Mouse (Mus musculus) E14TG2a.4 (cell line): ENCODE measurements around the gene Galm.

Experiments
- H3K27me3 ChIP-seq: 2 replicates; pipeline ENCODE4 v1.6.1; 2014; ENCODE audit warnings: low read length, control low read depth; ENCODE audit not compliant: insufficient read depth
- H3K36me3 ChIP-seq: 2 replicates; pipeline ENCODE4 v1.6.1; 2014; ENCODE audit warnings: low read length, control low read depth; ENCODE audit not compliant: insufficient read depth
- H3K4me1 ChIP-seq: replicated peaks from 2 replicates; pipeline ENCODE4 v1.6.1; 2014; ENCODE audit warnings: low read depth, low read length, control low read depth
- H3K4me3 ChIP-seq: replicated peaks from 2 replicates; pipeline ENCODE4 v1.5.1; 2014; ENCODE audit warnings: mild to moderate bottlenecking, low read length
- H3K9me3 ChIP-seq: 2 replicates; pipeline ENCODE4 v1.6.1; 2014; ENCODE audit warnings: low read length, control low read depth
- CTCF ChIP-seq: conservative IDR thresholded peaks from 2 replicates; pipeline ENCODE4 v1.5.1; 2014; ENCODE audit warnings: low read length
- NANOG ChIP-seq: IDR thresholded peaks from 2 replicates; pipeline ENCODE4 v1.6.1; 2014; ENCODE audit warnings: borderline replicate concordance, low read length, mixed read lengths
- POU5F1 ChIP-seq: IDR thresholded peaks from 2 replicates; pipeline ENCODE4 v1.6.1; 2014; ENCODE audit warnings: low read length, borderline replicate concordance

Gene Galm

GRCm38 (mm10) chr17:80127331-80128251 lies at the start of gene Galm:
Gene Galm, plus strand, starts transcription at chr17:80127471.
- TF ChIP-seq NANOG (no peak), POU5F1 (no peak), CTCF (no peak)
- Histone ChIP-seq H3K4me3 (peak within 1 kb of the TSS; percentile 83), H3K9me3 (no peaks in the 10 kb centered on the region), H3K36me3 (no peaks in the 10 kb centered on the region), H3K27me3 (no peaks in the 10 kb centered on the region), H3K4me1 (peaks cover 19% of the 10 kb centered on the region)

DNA sequence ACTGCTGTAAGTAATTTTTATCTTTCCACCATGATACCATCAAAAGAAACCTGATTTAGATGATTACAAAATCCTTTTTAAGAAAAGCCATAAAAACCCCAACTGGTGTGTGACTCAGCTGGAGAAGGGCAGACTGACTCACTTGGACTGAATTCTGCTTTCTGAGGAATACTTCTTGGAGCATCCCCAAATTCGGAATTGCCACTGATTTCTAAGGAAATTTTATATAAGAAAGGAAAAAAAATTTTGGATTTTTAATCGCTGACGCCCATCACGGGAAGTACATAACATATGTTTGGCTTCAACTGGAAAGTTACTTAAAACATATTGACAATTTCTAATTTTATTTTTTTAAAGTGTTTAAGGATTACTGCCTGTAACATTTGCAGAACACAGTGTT lies 48.5 kb upstream of the Galm start:
- H3K27me3 ChIP-seq, result peaks cover 10% of the 10 kb centered on the region
- H3K4me3 ChIP-seq, result no peak overlapping the region
- TF ChIP-seq CTCF (no peak), POU5F1 (no peak), NANOG (no peak)
- H3K36me3 ChIP-seq, result no peaks in the 10 kb centered on the region
- no peaks in the 10 kb centered on the region for H3K4me1 ChIP-seq
- H3K9me3 ChIP-seq, result no peaks in the 10 kb centered on the region

DNA sequence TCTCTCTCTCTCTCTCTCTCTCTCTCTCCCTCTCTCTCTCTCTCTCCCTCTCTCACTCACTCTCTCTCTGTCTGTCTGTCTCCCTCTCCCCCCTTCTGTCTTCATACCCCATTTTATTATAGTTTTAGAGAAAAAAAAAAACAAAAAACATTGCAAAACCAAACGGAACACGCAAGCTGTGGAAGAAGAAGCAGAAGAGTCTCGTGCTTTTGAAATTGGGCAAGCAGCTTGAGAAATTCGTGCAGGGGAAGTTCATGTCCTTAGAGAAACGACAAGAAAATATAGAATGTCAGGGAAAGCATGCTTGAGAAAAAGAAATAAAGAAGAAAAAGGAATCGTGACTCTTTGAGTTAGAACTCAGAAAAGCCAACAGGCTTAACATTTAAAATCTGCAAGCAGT lies 44.0 kb upstream of the Galm start:
- H3K4me1 ChIP-seq, result no peaks in the 10 kb centered on the region
- peaks cover 7% of the 10 kb centered on the region; the same call in 1 of the 2 replicates for H3K9me3 ChIP-seq
- TF ChIP-seq NANOG (no peak), CTCF (no peak), POU5F1 (no peak)
- no peak overlapping the region for H3K4me3 ChIP-seq
- H3K27me3 ChIP-seq, result peaks cover 10% of the 10 kb centered on the region; the same call in 1 of the 2 replicates
- no peaks in the 10 kb centered on the region for H3K36me3 ChIP-seq

- Histone ChIP-seq H3K27me3 (peaks cover 10% of the 10 kb centered on the region), H3K9me3 (peaks cover 8% of the 10 kb centered on the region; the same call in 1 of the 2 replicates), H3K36me3 (no peaks in the 10 kb centered on the region), H3K4me3 (no peak overlapping the region), H3K4me1 (no peaks in the 10 kb centered on the region)
- TF ChIP-seq POU5F1 (no peak), CTCF (no peak), NANOG (no peak)
Measured at GRCm38 (mm10) chr17:80084424-80084823, 42.8 kb upstream of the Galm start.

GRCm38 (mm10) chr17:80086591-80086990 lies 40.7 kb upstream of the Galm start:
- Histone ChIP-seq H3K27me3 (peaks cover 13% of the 10 kb centered on the region), H3K4me3 (no peak overlapping the region), H3K36me3 (no peaks in the 10 kb centered on the region), H3K4me1 (peaks cover 3% of the 10 kb centered on the region), H3K9me3 (peaks cover 12% of the 10 kb centered on the region; the same call in 1 of the 2 replicates)
- no peak for TF ChIP-seq NANOG
- no peak for TF ChIP-seq CTCF
- TF ChIP-seq POU5F1, result no peak

DNA sequence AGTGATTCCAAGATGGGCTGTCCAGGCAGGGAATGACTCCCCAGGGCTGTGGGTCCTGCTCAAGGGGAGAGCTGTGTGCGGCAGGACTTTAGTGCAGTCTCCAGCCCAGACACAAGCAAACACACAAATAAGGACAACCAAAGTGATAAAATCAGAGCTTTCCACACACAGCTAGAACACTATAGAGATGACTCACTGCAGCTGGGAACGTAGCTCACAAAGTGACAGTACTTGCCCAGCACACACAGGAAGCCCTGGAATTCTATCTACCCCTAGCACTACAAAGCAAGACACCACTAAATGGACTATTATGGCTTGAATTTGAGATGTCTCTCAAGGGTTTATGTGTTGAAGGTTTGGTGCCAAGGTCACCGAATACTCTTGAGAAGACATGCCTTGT lies 39.1 kb upstream of the Galm start:
- TF ChIP-seq NANOG (no peak), CTCF (no peak), POU5F1 (no peak)
- Histone ChIP-seq H3K4me3 (no peak overlapping the region), H3K27me3 (peaks cover 11% of the 10 kb centered on the region), H3K36me3 (no peaks in the 10 kb centered on the region), H3K4me1 (peaks cover 13% of the 10 kb centered on the region), H3K9me3 (peaks cover 12% of the 10 kb centered on the region; the same call in 1 of the 2 replicates)

DNA sequence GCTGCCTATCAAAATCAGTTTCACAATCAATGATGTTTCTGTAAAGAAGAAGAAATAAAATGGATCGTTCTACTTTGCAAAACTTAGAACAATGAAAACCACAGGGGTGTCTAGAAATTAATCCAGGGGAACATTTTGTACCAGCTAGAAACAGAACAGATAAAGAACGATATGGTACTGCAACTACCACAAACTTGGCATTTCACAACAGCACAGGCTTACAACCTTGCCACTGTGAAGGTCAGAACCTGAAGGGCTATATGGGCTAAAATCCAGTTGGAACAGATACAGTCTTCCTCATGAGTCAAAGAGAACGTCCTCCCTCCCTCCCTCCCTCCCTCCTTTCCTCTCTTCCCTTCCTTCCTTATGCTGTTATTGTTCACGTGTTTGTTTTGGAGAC lies 36.7 kb upstream of the Galm start:
- Histone ChIP-seq H3K4me1 (peaks cover 13% of the 10 kb centered on the region), H3K27me3 (peaks cover 21% of the 10 kb centered on the region), H3K4me3 (no peak overlapping the region), H3K9me3 (peaks cover 7% of the 10 kb centered on the region; the same call in 1 of the 2 replicates), H3K36me3 (no peaks in the 10 kb centered on the region)
- TF ChIP-seq NANOG, result no peak
- TF ChIP-seq CTCF, result no peak
- TF ChIP-seq POU5F1, result no peak

GRCm38 (mm10) chr17:80091879-80092549 lies 35.3 kb upstream of the Galm start:
- Histone ChIP-seq H3K27me3 (peaks cover 17% of the 10 kb centered on the region), H3K4me1 (peaks cover 24% of the 10 kb centered on the region)
- peak; percentile 48; the same call in 1 of the 2 replicates for TF ChIP-seq NANOG
- no peak for TF ChIP-seq POU5F1
- no peak for TF ChIP-seq CTCF

More at GRCm38 (mm10) chr17:80091879-80092549, 35.3 kb upstream of the Galm start:
- H3K36me3 ChIP-seq, result no peaks in the 10 kb centered on the region
- peaks cover 5% of the 10 kb centered on the region; the same call in 1 of the 2 replicates for H3K9me3 ChIP-seq
- no peak overlapping the region for H3K4me3 ChIP-seq
